Mouse (Mus musculus) hematopoietic stem cell, adult 5-6 weeks (primary cell): Measurements from ENCODE around the gene Slc6a14. TPM values are rescaled to one million over a fixed set of nuclear protein-coding genes. Genes with fewer than 3 reads are reported as not detected.

Experiments
- ATAC-seq, 2 experiments: fragments of 125-278 bp in 1 of 2; replicated peaks in 1 of 2; 2 replicates each; pipeline ENCODE4 v1.8.0; 2016 to 2017; ENCODE audit warnings: inconsistent platforms in 2 of 2, mild to moderate bottlenecking in 2 of 2, moderate number of reproducible peaks in 2 of 2, low read depth in 1 of 2, moderate TSS enrichment in 1 of 2; ENCODE audit not compliant: low FRiP score in 2 of 2, poor library complexity in 2 of 2, severe bottlenecking in 2 of 2, insufficient read depth in 1 of 2, low TSS enrichment in 1 of 2
- total RNA-seq: library from RNA; stranded (forward); fragments of 172-1452, 232-1000 nt; gene quantifications from 2 replicates; pipeline ENCODE4 v1.2.3, GENCODE M21; 2017

The Slc6a14 gene
- total RNA-seq = not detected in 2 replicates

GRCm38 (mm10) chrX:21714829-21715228 is at the start of gene Slc6a14:
Gene Slc6a14 (plus strand): TSS chrX:21714896.
- no peak for ATAC-seq

GRCm38 (mm10) chrX:21670896-21671295 is 43.8 kb upstream of the Slc6a14 start:
- no peak for ATAC-seq

DNA sequence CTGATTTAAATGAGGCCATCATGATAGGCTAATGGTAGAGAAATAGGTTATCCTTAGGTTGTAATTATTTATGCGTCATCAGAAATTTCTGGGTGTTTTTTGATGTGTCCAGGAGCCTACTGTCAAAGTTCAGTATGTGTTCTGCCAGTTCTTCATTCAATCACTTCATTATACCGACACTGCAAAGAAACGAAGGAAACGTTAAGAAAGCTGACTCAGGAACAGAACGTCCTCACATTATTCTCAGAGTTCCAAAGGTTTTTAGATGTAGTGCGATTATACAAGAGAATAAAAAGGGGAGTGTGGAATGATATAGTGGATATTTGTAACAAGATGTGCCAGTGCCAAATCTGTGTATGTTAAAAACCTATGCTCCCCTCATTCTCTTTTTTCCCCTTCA is 19.5 kb upstream of the Slc6a14 start:
- ATAC-seq = no peak

GRCm38 (mm10) chrX:21695687-21696086 is 19.0 kb upstream of the Slc6a14 start:
- ATAC-seq = no peak

- no peak for ATAC-seq
These were observed 13.1 kb upstream of the Slc6a14 start for GRCm38 (mm10) chrX:21701646-21702045.

GRCm38 (mm10) chrX:21704470-21704869 is 10.2 kb upstream of the Slc6a14 start:
- ATAC-seq = no peak

DNA sequence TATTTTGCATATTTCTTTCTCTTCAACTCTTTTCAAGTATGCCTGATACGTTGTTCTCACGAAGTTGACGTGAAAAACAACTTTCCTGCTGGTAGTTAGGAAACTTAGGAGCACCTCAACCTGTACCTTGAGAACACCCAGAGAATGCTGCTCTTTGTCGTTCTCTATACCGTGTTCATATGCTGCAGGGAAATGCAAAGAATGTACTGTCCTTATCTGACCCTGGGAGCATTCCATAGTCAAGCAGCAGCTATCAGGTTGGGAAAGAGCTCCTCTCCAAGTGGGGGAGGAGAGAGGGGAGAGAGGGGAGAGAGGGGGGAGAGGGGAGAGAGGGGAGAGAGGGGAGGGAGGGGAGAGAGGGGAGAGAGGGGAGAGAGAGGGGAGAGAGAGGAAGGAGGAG is 597 bp downstream of the Slc6a14 start:
- no peak for ATAC-seq

- ATAC-seq = no peak
These were observed 2.2 kb downstream of the Slc6a14 start for GRCm38 (mm10) chrX:21716885-21717284.

- ATAC-seq = no peak
These were observed 30.3 kb downstream of the Slc6a14 start, which contains the start of gene Gm28269 for GRCm38 (mm10) chrX:21744997-21745396. Gene Gm28269 (minus strand): TSS chrX:21745097.

Other genes with a start within 250 kb of the Slc6a14 start
- gene Agtr2, start 230.4 kb upstream of the Slc6a14 start, total RNA-seq = not detected in 2 replicates
- not detected in 2 replicates for gene Gm28269, start 30.2 kb downstream of the Slc6a14 start, total RNA-seq